Mouse (Mus musculus) midbrain, postnatal 0 days (tissue): ENCODE measurements at regions not wholly inside any gene's neighbourhood (a gene's known extent, or its start where the extent isn't known, plus 50 kb on each side); places are given as distances from the start of the nearest gene placed in this dataset.
A peak's percentile ranks its signal among the peaks of the same experiment; 100 is the strongest.

Source experiments
- ATAC-seq: fragments of 200-750 bp; cut with Nextera tagmentation; 2 replicates; pipeline ENCODE4 v1.8.0; 2017; ENCODE audit warnings: moderate number of reproducible peaks, mild to moderate bottlenecking, moderate TSS enrichment, moderate library complexity; ENCODE audit not compliant: low FRiP score
- DNase-seq: peaks from one replicate; pipeline ENCODE4 v3.0.0-alpha.2; 2015; ENCODE audit warnings: low spot score
- H3K27ac ChIP-seq: fragments of 300-500 bp; sonication (generic); 2 replicates; pipeline ENCODE4 v1.5.1; 2014; ENCODE audit warnings: low read depth, mild to moderate bottlenecking, low read length, mixed read lengths
- H3K27me3 ChIP-seq: fragments of 300-500 bp; sonication (generic); 2 replicates; pipeline ENCODE4 v1.6.1; 2014; ENCODE audit warnings: low read length, control low read depth, mixed read lengths; ENCODE audit not compliant: insufficient read depth
- H3K36me3 ChIP-seq: fragments of 300-500 bp; sonication (generic); 2 replicates; pipeline ENCODE4 v1.6.1; 2014; ENCODE audit warnings: low read length, control low read depth, mixed read lengths; ENCODE audit not compliant: insufficient read depth
- H3K4me1 ChIP-seq: fragments of 300-500 bp; sonication (generic); 2 replicates; pipeline ENCODE4 v1.6.1; 2014; ENCODE audit warnings: mild to moderate bottlenecking, control low read depth, antibody characterized with exemption, low read length, mixed read lengths; ENCODE audit not compliant: insufficient read depth
- H3K4me2 ChIP-seq: fragments of 300-500 bp; sonication (generic); 2 replicates; pipeline ENCODE4 v1.6.1; 2014; ENCODE audit warnings: low read depth, mild to moderate bottlenecking, low read length, mixed read lengths; ENCODE audit not compliant: poor library complexity, severe bottlenecking
- H3K4me3 ChIP-seq: fragments of 300-500 bp; sonication (generic); 2 replicates; pipeline ENCODE4 v1.5.1; 2014; ENCODE audit warnings: low read depth, mild to moderate bottlenecking, low read length, moderate library complexity
- H3K9ac ChIP-seq: fragments of 300-500 bp; sonication (generic); replicated peaks from 2 replicates; pipeline ENCODE4 v1.6.1; 2014; ENCODE audit warnings: mild to moderate bottlenecking, low read length, moderate library complexity, mixed read lengths; ENCODE audit not compliant: poor library complexity, severe bottlenecking
- H3K9me3 ChIP-seq: fragments of 300-500 bp; sonication (generic); 2 replicates; pipeline ENCODE4 v1.6.1; 2016; ENCODE audit warnings: low read length, control low read depth
- CTCF ChIP-seq: IDR thresholded peaks from 2 replicates; pipeline ENCODE4 v1.5.1; 2016; ENCODE audit warnings: antibody characterized with exemption, mild to moderate bottlenecking
- WGBS: fragments of 180-500 bp; shearing (Covaris S2); extraction: QIAGEN DNeasy Blood & Tissue Kit; methylation state at CpG from one replicate; pipeline ENCODE4 v1.1.7; 2014; 5-methylcytosine and 5-hydroxymethylcytosine counted together

DNA sequence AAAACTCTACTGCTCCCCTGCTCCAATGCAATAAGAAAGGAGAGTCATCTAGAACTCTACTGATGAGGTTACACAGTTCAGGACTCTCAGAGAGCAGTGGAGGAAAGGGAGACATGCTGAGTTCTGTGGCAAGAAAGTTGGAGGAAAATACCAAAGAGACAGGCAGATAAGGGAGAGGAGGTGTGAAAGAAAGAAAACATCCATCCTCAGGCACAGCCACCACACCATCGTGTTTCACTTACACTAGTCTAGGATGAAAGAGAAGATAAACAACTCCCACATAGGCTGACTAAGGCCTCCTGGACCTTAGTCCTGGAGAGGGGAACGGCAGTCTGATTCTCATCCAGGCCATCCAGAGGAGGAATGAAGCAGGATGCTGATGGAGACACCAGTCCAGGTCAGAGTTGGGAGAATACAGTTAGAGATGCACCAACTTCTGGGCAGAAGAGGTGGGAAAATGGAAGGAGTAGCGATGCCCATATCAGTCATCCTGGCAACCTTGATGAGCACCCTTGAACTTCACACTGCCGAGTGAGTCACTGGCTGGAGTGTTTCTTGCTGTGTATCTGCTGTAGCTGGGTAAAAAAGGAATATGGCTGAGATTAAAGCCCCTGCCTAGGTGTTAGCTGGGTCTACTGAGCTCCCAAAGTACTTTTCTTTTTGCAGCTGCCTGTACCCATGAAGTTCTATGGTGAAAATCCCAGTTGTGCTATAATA is 91.9 kb downstream of the Rdh14 start:
- TF ChIP-seq CTCF: no peak
- H3K36me3 ChIP-seq: no peaks in the 10 kb centered on the region
- no peak for ATAC-seq
- no peaks in the 10 kb centered on the region for H3K9me3 ChIP-seq
- H3K4me3 ChIP-seq: no peak overlapping the region
- H3K4me2 ChIP-seq: no peak overlapping the region
- H3K9ac ChIP-seq: no peak overlapping the region
- 90% methylated on average over 4 of the region's 4 CpGs for WGBS
- no peaks in the 10 kb centered on the region for H3K4me1 ChIP-seq
- no peak for DNase-seq
- no peaks in the 10 kb centered on the region for H3K27me3 ChIP-seq
- no peak overlapping the region for H3K27ac ChIP-seq

DNA sequence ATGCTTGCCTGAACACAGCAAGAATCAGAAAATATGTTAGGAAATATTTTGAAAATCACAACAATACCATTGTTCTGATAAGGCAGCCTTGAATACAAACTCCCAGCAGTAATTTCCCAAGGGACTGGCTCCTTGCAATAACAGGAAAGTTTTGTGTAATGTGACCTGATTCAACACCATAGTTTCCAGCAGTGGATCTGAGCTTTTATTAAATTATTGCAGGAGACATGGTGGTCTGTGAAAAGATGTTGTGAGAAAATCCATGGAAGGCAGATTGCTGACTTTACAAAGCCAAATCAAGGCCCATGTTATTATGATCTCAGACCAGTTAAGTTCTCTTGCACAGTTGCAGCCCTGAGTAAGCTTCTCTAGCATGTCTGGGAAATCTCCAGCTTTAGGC is 116.1 kb downstream of the Rdh14 start:
- no peak for TF ChIP-seq CTCF
- H3K9me3 ChIP-seq: no peaks in the 10 kb centered on the region
- H3K36me3 ChIP-seq: no peaks in the 10 kb centered on the region
- no peak overlapping the region for H3K4me3 ChIP-seq
- H3K4me1 ChIP-seq: no peaks in the 10 kb centered on the region
- no peaks in the 10 kb centered on the region for H3K27me3 ChIP-seq
- DNase-seq (no peak), ATAC-seq (no peak)
- H3K4me2 ChIP-seq: no peak overlapping the region
- H3K9ac ChIP-seq: no peak overlapping the region
- H3K27ac ChIP-seq: no peak overlapping the region

DNA sequence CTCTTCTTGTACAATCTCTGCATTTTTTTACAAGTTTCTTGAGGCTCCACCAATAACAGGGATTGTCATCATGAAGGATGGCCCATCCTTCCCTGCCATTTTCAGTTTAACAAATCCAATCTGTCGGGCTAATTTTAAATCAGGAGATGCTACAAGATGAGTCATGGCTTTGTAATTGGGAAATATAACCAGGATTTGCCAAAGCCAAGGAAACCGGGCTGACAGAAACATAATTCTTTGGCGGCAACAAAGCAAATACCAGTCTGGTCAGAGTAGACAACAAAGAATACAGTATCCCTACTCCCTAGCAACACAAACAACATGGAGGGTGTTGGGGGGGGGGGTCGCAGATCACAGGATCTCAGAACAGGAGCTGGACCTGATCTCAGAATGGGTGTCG is 123.0 kb downstream of the Rdh14 start:
- no peak for ATAC-seq
- Histone ChIP-seq H3K9ac (no peak overlapping the region), H3K4me3 (no peak overlapping the region), H3K9me3 (no peaks in the 10 kb centered on the region), H3K27me3 (no peaks in the 10 kb centered on the region), H3K4me1 (no peaks in the 10 kb centered on the region), H3K4me2 (no peak overlapping the region), H3K36me3 (no peaks in the 10 kb centered on the region), H3K27ac (no peak overlapping the region)
- WGBS: 84% methylated on average over 5 of the region's 5 CpGs
- DNase-seq: no peak
- TF ChIP-seq CTCF: no peak

DNA sequence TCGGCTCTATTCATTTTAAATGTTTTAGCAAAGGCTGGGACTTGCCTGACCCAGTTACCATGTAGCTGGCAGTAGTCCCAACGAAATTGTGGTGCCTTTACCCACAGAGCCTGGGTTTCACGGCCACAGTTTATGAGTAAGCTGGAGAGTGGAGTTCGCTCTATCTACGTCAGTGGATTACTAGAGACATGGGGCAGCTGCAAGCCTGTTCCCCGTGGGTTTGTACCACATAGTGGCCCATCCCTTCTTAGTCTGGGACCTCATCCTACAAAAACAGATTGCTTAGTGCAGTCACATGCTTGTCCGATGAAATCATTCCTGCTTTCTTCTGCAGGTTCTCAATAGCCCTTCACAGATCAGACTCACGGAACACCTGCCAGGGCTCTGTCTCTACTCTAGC is 123.7 kb downstream of the Rdh14 start:
- H3K27ac ChIP-seq: no peak overlapping the region
- no peaks in the 10 kb centered on the region for H3K27me3 ChIP-seq
- DNase-seq (peak; percentile 4), ATAC-seq (no peak)
- H3K4me2 ChIP-seq: no peak overlapping the region
- no peak overlapping the region for H3K4me3 ChIP-seq
- no peak for TF ChIP-seq CTCF
- H3K36me3 ChIP-seq: no peaks in the 10 kb centered on the region
- no peak overlapping the region for H3K9ac ChIP-seq
- whole genome bisulfite sequencing: 80% methylated on average over 8 of the region's 8 CpGs
- no peaks in the 10 kb centered on the region for H3K4me1 ChIP-seq
- no peaks in the 10 kb centered on the region for H3K9me3 ChIP-seq

DNA sequence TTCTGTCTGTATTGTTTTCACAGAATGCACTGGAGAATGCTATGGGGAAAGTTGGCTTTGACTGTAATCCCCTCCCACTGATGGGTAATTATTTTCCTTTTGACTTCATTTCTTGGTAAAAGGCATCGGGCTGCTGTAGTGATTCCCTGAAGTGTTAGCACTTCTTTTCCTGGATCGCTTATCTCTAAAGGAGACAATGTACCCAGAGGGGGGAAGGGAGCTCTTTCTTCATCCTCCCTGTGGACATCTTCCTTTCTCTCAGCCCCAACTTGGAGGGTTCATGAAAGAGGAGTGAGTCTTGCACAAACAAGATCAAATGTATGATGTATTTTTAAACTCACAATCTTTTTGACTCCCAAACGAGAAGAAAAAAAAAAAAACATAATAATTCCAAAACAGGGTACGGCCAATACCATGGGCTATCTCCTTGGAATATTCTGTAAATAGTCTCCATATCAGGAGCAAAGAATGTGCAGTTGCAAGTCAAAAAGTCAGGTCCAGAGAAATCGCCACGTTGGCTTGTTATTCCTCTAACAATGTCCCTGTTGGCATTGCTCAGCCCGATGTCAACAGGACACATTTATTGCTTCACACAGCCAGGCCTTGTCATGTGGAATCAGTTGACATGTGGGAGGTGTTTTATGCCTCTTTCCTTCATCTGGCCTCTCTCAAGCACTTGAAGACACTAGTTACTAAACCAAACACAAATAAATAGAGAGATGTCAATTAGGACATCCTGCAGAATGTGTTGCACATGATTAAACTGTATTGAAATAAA is 134.1 kb downstream of the Rdh14 start:
- H3K4me1 ChIP-seq: no peaks in the 10 kb centered on the region
- WGBS: 71% methylated on average over 7 of the region's 7 CpGs
- no peaks in the 10 kb centered on the region for H3K9me3 ChIP-seq
- H3K36me3 ChIP-seq: no peaks in the 10 kb centered on the region
- no peak for TF ChIP-seq CTCF
- ATAC-seq: no peak
- no peak overlapping the region for H3K4me3 ChIP-seq
- no peak for DNase-seq
- H3K9ac ChIP-seq: no peak overlapping the region
- no peaks in the 10 kb centered on the region for H3K27me3 ChIP-seq
- H3K4me2 ChIP-seq: no peak overlapping the region
- H3K27ac ChIP-seq: no peak overlapping the region

DNA sequence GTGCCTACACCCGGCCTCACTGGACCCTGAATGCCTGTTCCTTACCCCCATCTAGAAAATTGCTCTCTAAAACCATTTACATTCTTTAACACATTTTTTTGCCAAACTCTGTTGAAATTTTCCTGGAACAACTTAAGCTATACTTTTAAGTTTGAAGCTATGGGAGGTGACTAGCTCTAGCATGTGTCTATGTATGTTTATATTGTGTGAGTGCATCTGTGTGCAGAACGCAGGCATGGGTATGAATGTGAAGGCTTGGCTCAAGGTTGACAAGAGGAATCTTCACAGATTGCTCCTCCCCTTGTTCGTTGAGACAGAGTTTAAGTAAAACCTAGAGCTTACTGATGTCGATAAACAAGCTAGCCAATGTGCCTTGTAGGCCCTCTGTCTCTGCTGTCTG is 135.4 kb downstream of the Rdh14 start:
- DNase-seq (no peak), ATAC-seq (no peak)
- H3K4me1 ChIP-seq: no peaks in the 10 kb centered on the region
- H3K27me3 ChIP-seq: no peaks in the 10 kb centered on the region
- no peak overlapping the region for H3K27ac ChIP-seq
- H3K36me3 ChIP-seq: no peaks in the 10 kb centered on the region
- H3K9me3 ChIP-seq: no peaks in the 10 kb centered on the region
- H3K9ac ChIP-seq: no peak overlapping the region
- no peak overlapping the region for H3K4me3 ChIP-seq
- no peak overlapping the region for H3K4me2 ChIP-seq
- TF ChIP-seq CTCF: no peak
- WGBS: 85% methylated on average over 4 of the region's 4 CpGs
